Mouse (Mus musculus) kidney, embryonic 15.5 days (tissue): Measurements from ENCODE around the gene Olfr287. TPM values are rescaled to one million over a fixed set of nuclear protein-coding genes. Genes with fewer than 3 reads are reported as not detected.
A peak's percentile ranks its signal among the peaks of the same experiment; 100 is the strongest.

Source experiments
- ATAC-seq: fragments of 200-750 bp; cut with Nextera tagmentation; replicated peaks from 2 replicates; pipeline ENCODE4 v1.8.0; 2017; ENCODE audit warnings: moderate TSS enrichment; ENCODE audit not compliant: low FRiP score
- H3K27ac ChIP-seq: fragments of 300-500 bp; sonication (generic); 2 replicates; pipeline ENCODE4 v1.5.1; 2015; ENCODE audit warnings: mild to moderate bottlenecking, inconsistent platforms
- H3K27me3 ChIP-seq: fragments of 300-500 bp; sonication (generic); 2 replicates; pipeline ENCODE4 v1.6.1; 2015; ENCODE audit warnings: inconsistent platforms
- H3K36me3 ChIP-seq: fragments of 300-500 bp; sonication (generic); 2 replicates; pipeline ENCODE4 v1.6.1; 2015; ENCODE audit warnings: inconsistent platforms
- H3K4me1 ChIP-seq: fragments of 300-500 bp; sonication (generic); 2 replicates; pipeline ENCODE4 v1.6.1; 2015; ENCODE audit warnings: inconsistent platforms
- H3K4me2 ChIP-seq: fragments of 300-500 bp; sonication (generic); 2 replicates; pipeline ENCODE4 v1.6.1; 2015; ENCODE audit warnings: moderate library complexity, mild to moderate bottlenecking, inconsistent platforms
- H3K4me3 ChIP-seq: fragments of 300-500 bp; sonication (generic); replicated peaks from 2 replicates; pipeline ENCODE4 v1.5.1; 2015; ENCODE audit warnings: mild to moderate bottlenecking, inconsistent platforms
- H3K9ac ChIP-seq: fragments of 300-500 bp; sonication (generic); 2 replicates; pipeline ENCODE4 v1.6.1; 2015; ENCODE audit warnings: mild to moderate bottlenecking, inconsistent platforms
- H3K9me3 ChIP-seq: fragments of 300-500 bp; sonication (generic); replicated peaks from 2 replicates; pipeline ENCODE4 v1.6.1; 2016; ENCODE audit warnings: inconsistent platforms
- WGBS: fragments of 180-500 bp; shearing (Covaris S2); methylation state at CpG from one replicate; pipeline ENCODE4 v1.1.7; 2015; ENCODE audit warnings: mixed read lengths; 5-methylcytosine and 5-hydroxymethylcytosine counted together
- polyA plus RNA-seq: library from polyadenylated mRNA; unstranded; fragments of >200 nt; fragmentation: Nextera tagmentation; extraction: Ambion mirVana; gene quantifications from 2 replicates; pipeline ENCODE4 v1.2.1, GENCODE M21; 2015

Olfr287 gene
- polyA plus RNA-seq, 1 experiment from 2014 or later = not detected

GRCm38 (mm10) chr15:98184456-98184855 is 36.4 kb downstream of the Olfr287 start:
- no peak overlapping the region for H3K9ac ChIP-seq
- peaks cover 27% of the 10 kb centered on the region for H3K4me1 ChIP-seq
- H3K27me3 ChIP-seq = 0 out of 2 replicates have a peak, but pooled peaks cover under 1% of the 10 kb centered on the region
- 66% methylated on average over 4 of the region's 4 CpGs for whole genome bisulfite sequencing
- no peaks in the 10 kb centered on the region for H3K9me3 ChIP-seq
- no peak overlapping the region for H3K4me3 ChIP-seq
- no peaks in the 10 kb centered on the region for H3K36me3 ChIP-seq
- ATAC-seq = no peak
- H3K27ac ChIP-seq = no peak overlapping the region
- H3K4me2 ChIP-seq = no peak overlapping the region

- H3K27me3 ChIP-seq = peaks cover 8% of the 10 kb centered on the region; the same call in 1 of the 2 replicates
- H3K4me1 ChIP-seq = peaks cover 27% of the 10 kb centered on the region
- H3K9ac ChIP-seq = no peak overlapping the region
- no peak for ATAC-seq
- no peaks in the 10 kb centered on the region for H3K36me3 ChIP-seq
- peak overlapping the region; percentile 87 for H3K4me2 ChIP-seq
- no peak overlapping the region; the same call in 1 of the 2 replicates for H3K4me3 ChIP-seq
- peak overlapping the region; percentile 87 for H3K27ac ChIP-seq
- 42% methylated on average over 12 of the region's 12 CpGs for WGBS
- no peaks in the 10 kb centered on the region for H3K9me3 ChIP-seq
These were observed 38.8 kb downstream of the Olfr287 start for GRCm38 (mm10) chr15:98181856-98182570.

- Histone ChIP-seq H3K9ac (peak overlapping the region; percentile 48), H3K27me3 (peaks cover 8% of the 10 kb centered on the region; the same call in 1 of the 2 replicates), H3K4me2 (peak overlapping the region; percentile 87), H3K4me3 (peak overlapping the region; percentile 58), H3K36me3 (no peaks in the 10 kb centered on the region), H3K27ac (peak overlapping the region; percentile 87), H3K4me1 (peaks cover 27% of the 10 kb centered on the region), H3K9me3 (no peaks in the 10 kb centered on the region)
- peak; percentile 98 for ATAC-seq
- WGBS = under 1% methylated on average over 30 of the region's 30 CpGs
These were observed 39.6 kb downstream of the Olfr287 start for GRCm38 (mm10) chr15:98181132-98181711.

GRCm38 (mm10) chr15:98180567-98181131 is 40.2 kb downstream of the Olfr287 start:
- Histone ChIP-seq H3K4me1 (peaks cover 27% of the 10 kb centered on the region), H3K36me3 (no peaks in the 10 kb centered on the region), H3K9me3 (no peaks in the 10 kb centered on the region), H3K9ac (peak overlapping the region; percentile 48), H3K27me3 (peaks cover 14% of the 10 kb centered on the region), H3K27ac (peak overlapping the region; percentile 87), H3K4me2 (peak overlapping the region; percentile 87), H3K4me3 (peak overlapping the region; percentile 58)
- ATAC-seq = no peak
- 5% methylated on average over 26 of the region's 26 CpGs for WGBS

- peaks cover 33% of the 10 kb centered on the region for H3K27me3 ChIP-seq
- peaks cover 20% of the 10 kb centered on the region for H3K4me1 ChIP-seq
- H3K27ac ChIP-seq = no peak overlapping the region
- ATAC-seq = no peak
- no peak overlapping the region for H3K4me2 ChIP-seq
- H3K9me3 ChIP-seq = no peaks in the 10 kb centered on the region
- H3K9ac ChIP-seq = no peak overlapping the region
- whole genome bisulfite sequencing = 56% methylated on average over 3 of the region's 3 CpGs
- no peaks in the 10 kb centered on the region for H3K36me3 ChIP-seq
- H3K4me3 ChIP-seq = no peak overlapping the region
These were observed 43.5 kb downstream of the Olfr287 start for GRCm38 (mm10) chr15:98177320-98177719.

- ATAC-seq = no peak
- no peak overlapping the region for H3K27ac ChIP-seq
- H3K4me1 ChIP-seq = peaks cover 4% of the 10 kb centered on the region
- H3K9ac ChIP-seq = no peak overlapping the region
- peaks cover 52% of the 10 kb centered on the region for H3K27me3 ChIP-seq
- no peaks in the 10 kb centered on the region for H3K36me3 ChIP-seq
- 33% methylated on average over 8 of the region's 8 CpGs for WGBS
- H3K4me3 ChIP-seq = no peak overlapping the region
- H3K9me3 ChIP-seq = no peaks in the 10 kb centered on the region
- no peak overlapping the region for H3K4me2 ChIP-seq
These were observed 47.0 kb downstream of the Olfr287 start for GRCm38 (mm10) chr15:98173821-98174220.

GRCm38 (mm10) chr15:98172113-98172512 is 48.7 kb downstream of the Olfr287 start:
- 81% methylated on average over 5 of the region's 5 CpGs for WGBS
- H3K27me3 ChIP-seq = peaks cover 67% of the 10 kb centered on the region

GRCm38 (mm10) chr15:98170917-98171316 is 49.9 kb downstream of the Olfr287 start:
- 74% methylated on average over 9 of the region's 9 CpGs for WGBS
- H3K4me2 ChIP-seq = no peak overlapping the region
- H3K4me3 ChIP-seq = no peak overlapping the region
- ATAC-seq = no peak
- H3K4me1 ChIP-seq = peaks cover 26% of the 10 kb centered on the region
- H3K36me3 ChIP-seq = no peaks in the 10 kb centered on the region
- no peaks in the 10 kb centered on the region for H3K9me3 ChIP-seq
- H3K9ac ChIP-seq = no peak overlapping the region
- no peak overlapping the region for H3K27ac ChIP-seq
- H3K27me3 ChIP-seq = peaks cover 75% of the 10 kb centered on the region

More at GRCm38 (mm10) chr15:98172113-98172512, 48.7 kb downstream of the Olfr287 start:
- Histone ChIP-seq H3K36me3 (no peaks in the 10 kb centered on the region), H3K4me1 (peaks cover 21% of the 10 kb centered on the region), H3K4me3 (no peak overlapping the region), H3K4me2 (no peak overlapping the region), H3K27ac (no peak overlapping the region), H3K9me3 (no peaks in the 10 kb centered on the region), H3K9ac (no peak overlapping the region)
- ATAC-seq = no peak

GRCm38 (mm10) chr15:98170365-98170764 is 50.5 kb downstream of the Olfr287 start:
- H3K4me2 ChIP-seq = no peak overlapping the region
- peaks cover 76% of the 10 kb centered on the region for H3K27me3 ChIP-seq
- H3K9me3 ChIP-seq = no peaks in the 10 kb centered on the region
- peaks cover 26% of the 10 kb centered on the region for H3K4me1 ChIP-seq
- no peak overlapping the region for H3K4me3 ChIP-seq
- no peak overlapping the region for H3K9ac ChIP-seq
- WGBS = 30% methylated on average over 7 of the region's 7 CpGs
- no peak for ATAC-seq
- no peaks in the 10 kb centered on the region for H3K36me3 ChIP-seq
- no peak overlapping the region for H3K27ac ChIP-seq

GRCm38 (mm10) chr15:98168622-98169004 is 52.2 kb downstream of the Olfr287 start:
- peaks cover 26% of the 10 kb centered on the region for H3K4me1 ChIP-seq
- 7% methylated on average over 19 of the region's 19 CpGs for WGBS
- H3K4me3 ChIP-seq = peak overlapping the region; percentile 45; the same call in 1 of the 2 replicates
- H3K9me3 ChIP-seq = no peaks in the 10 kb centered on the region
- peaks cover 78% of the 10 kb centered on the region for H3K27me3 ChIP-seq
- no peak overlapping the region for H3K9ac ChIP-seq
- no peak overlapping the region for H3K27ac ChIP-seq
- no peak for ATAC-seq
- H3K36me3 ChIP-seq = no peaks in the 10 kb centered on the region
- H3K4me2 ChIP-seq = peak overlapping the region; percentile 78

GRCm38 (mm10) chr15:98167645-98168621 is 52.9 kb downstream of the Olfr287 start:
- Histone ChIP-seq H3K4me2 (peak overlapping the region; percentile 78), H3K9me3 (no peaks in the 10 kb centered on the region), H3K27ac (no peak overlapping the region), H3K4me3 (peak overlapping the region; percentile 45), H3K27me3 (peaks cover 73% of the 10 kb centered on the region), H3K4me1 (peaks cover 30% of the 10 kb centered on the region), H3K36me3 (no peaks in the 10 kb centered on the region), H3K9ac (peak overlapping the region; percentile 41)
- 2% methylated on average over 64 of the region's 69 CpGs for WGBS
- peak; percentile 74 for ATAC-seq
